Comparison of ENCODE assay signal across 8 mouse cellular contexts in genomic region chr10:121781159-121781558, GRCm38 (mm10). TPM values are rescaled to one million over a fixed set of nuclear protein-coding genes. Genes with fewer than 3 reads are reported as not detected.
A peak's percentile ranks its signal among the peaks of the same experiment; 100 is the strongest.
DNase-seq lines count a peak whose midpoint lies in the region; ATAC-seq and TF ChIP-seq lines count a peak whose summit lies in the region.

No protein-coding gene starts in this region.

- H3K4me3 ChIP-seq in lung, adult 2 months (replicated peaks; ENCODE audit: extremely low read depth, low read depth, low read length) = no peak overlapping the region
- no peak overlapping the region for H3K4me3 ChIP-seq in liver, embryonic 15.5 days (replicated peaks)
- H3K4me3 ChIP-seq in testis, adult 2 months (ENCODE audit: control insufficient read depth, low read depth, low read length) = peak overlapping the region; percentile 89

- H3K27ac ChIP-seq in liver, embryonic 15.5 days (replicated peaks) = no peak overlapping the region
- peak overlapping the region; percentile 88 for H3K27ac ChIP-seq in testis, adult 2 months (ENCODE audit: control insufficient read depth, insufficient read depth, low read depth, low read length)

- peak; percentile 21 to 40 for DNase-seq in lung, adult 18-20 months
- DNase-seq in lung, adult 2 months = no peak
- no peak for DNase-seq in embryo, embryonic 10 days (ENCODE audit: low spot score)
- no peak for DNase-seq in right cerebral cortex, adult 2 months (ENCODE audit: low spot score in 2 of 2)
- DNase-seq in cerebellum, postnatal 14 days = no peak

- no peaks in the 10 kb centered on the region for H3K9me3 ChIP-seq in liver, embryonic 15.5 days (replicated peaks)

- no peaks in the 10 kb centered on the region for H3K4me1 ChIP-seq in lung, adult 2 months (ENCODE audit: control insufficient read depth, insufficient read depth, low read length)
- no peaks in the 10 kb centered on the region for H3K4me1 ChIP-seq in liver, embryonic 15.5 days (replicated peaks)
- peaks cover 18% of the 10 kb centered on the region for H3K4me1 ChIP-seq in testis, adult 2 months (ENCODE audit: control insufficient read depth, insufficient read depth, low read length)

- H3K27me3 ChIP-seq in liver, embryonic 15.5 days = no peaks in the 10 kb centered on the region
- no peaks in the 10 kb centered on the region for H3K27me3 ChIP-seq in testis, adult 2 months (ENCODE audit: control insufficient read depth, insufficient read depth, low read length)

- H3K36me3 ChIP-seq in liver, embryonic 15.5 days (replicated peaks) = no peaks in the 10 kb centered on the region
- H3K36me3 ChIP-seq in testis, adult 2 months (ENCODE audit: control insufficient read depth, insufficient read depth, low read length) = no peaks in the 10 kb centered on the region

- H3K9ac ChIP-seq in liver, embryonic 15.5 days = no peak overlapping the region

- TF ChIP-seq CTCF in lung, adult 2 months (IDR thresholded peaks at IDR 0.05; ENCODE audit: insufficient read depth, low read length) = no peak
- TF ChIP-seq CTCF in testis, adult 2 months (IDR thresholded peaks at IDR 0.05; ENCODE audit: control insufficient read depth, insufficient read depth, insufficient replicate concordance, low read depth, low read length) = no peak

- WGBS in lung, adult 2 months = 19% methylated on average over 14 of the region's 14 CpGs
- 44% methylated on average over 14 of the region's 14 CpGs for WGBS in liver, embryonic 15.5 days (ENCODE audit: insufficient replicate concordance)

- ATAC-seq in granulocyte monocyte progenitor cell, adult 5-6 weeks (replicated peaks; ENCODE audit: poor library complexity, severe bottlenecking) = peak; percentile 88
- no peak for ATAC-seq in liver, embryonic 15.5 days (ENCODE audit: insufficient read depth)

- peak overlapping the region; percentile 4; the same call in 1 of the 2 replicates for H3K4me2 ChIP-seq in liver, embryonic 15.5 days

- no peak for TF ChIP-seq POLR2A in lung, adult 2 months (IDR thresholded peaks at IDR 0.05; ENCODE audit: borderline replicate concordance, extremely low read depth, low read depth, low read length)
- peak; percentile 58; the same call in 1 of the 2 replicates for TF ChIP-seq POLR2A in testis, adult 2 months (IDR thresholded peaks at IDR 0.05; ENCODE audit: control insufficient read depth, low read depth, low read length)

RNA-seq across cellular contexts. Expression of gene BC048403, which starts 41.4 kb away (rescaled TPM):
- 8.5 and 9.4 TPM in 2 replicates for polyA plus RNA-seq in lung, adult 2 months (2012; rRNA removed)
- total RNA-seq in granulocyte monocyte progenitor cell, adult 5-6 weeks (2014; fragmentation: Nextera tagmentation) = 10.4 and 12.0 TPM in 2 replicates
- 2.8 and 4.8 TPM in 2 replicates for total RNA-seq in granulocyte monocyte progenitor cell, adult 5-6 weeks (2017)
- 1.2 and 1.6 TPM in 2 replicates for polyA plus RNA-seq in liver, embryonic 15.5 days (2015; fragmentation: Nextera tagmentation; extraction: Ambion mirVana)
- 3.0 and 3.3 TPM in 2 replicates for polyA plus RNA-seq in testis, adult 2 months (2012; rRNA removed)

Comparison
In these comparisons a context has a peak if more than half of its experiments do, and no peak if none do; other contexts are left out.
1. DNase-seq: peak in lung, adult 18-20 months (2 of 2); none in lung, adult 2 months (single experiment), embryo, embryonic 10 days (single experiment), right cerebral cortex, adult 2 months (0 of 2) and cerebellum, postnatal 14 days (0 of 2).